Mouse (Mus musculus) bone marrow, adult 2 months (tissue): Measurements from ENCODE around the gene Asphd2.

Source experiments
- CTCF ChIP-seq: fragments of 200-500 bp; IDR thresholded peaks from 2 replicates; pipeline ENCODE4 v1.5.1; 2011; ENCODE audit warnings: low read length, control low read depth; ENCODE audit not compliant: control insufficient read depth, insufficient read depth
- POLR2A ChIP-seq: fragments of 200-500 bp; IDR thresholded peaks from 2 replicates; pipeline ENCODE4 v1.6.1; 2011; ENCODE audit warnings: low read depth, mild to moderate bottlenecking, control low read depth, low read length, borderline replicate concordance; ENCODE audit not compliant: control insufficient read depth

DNA sequence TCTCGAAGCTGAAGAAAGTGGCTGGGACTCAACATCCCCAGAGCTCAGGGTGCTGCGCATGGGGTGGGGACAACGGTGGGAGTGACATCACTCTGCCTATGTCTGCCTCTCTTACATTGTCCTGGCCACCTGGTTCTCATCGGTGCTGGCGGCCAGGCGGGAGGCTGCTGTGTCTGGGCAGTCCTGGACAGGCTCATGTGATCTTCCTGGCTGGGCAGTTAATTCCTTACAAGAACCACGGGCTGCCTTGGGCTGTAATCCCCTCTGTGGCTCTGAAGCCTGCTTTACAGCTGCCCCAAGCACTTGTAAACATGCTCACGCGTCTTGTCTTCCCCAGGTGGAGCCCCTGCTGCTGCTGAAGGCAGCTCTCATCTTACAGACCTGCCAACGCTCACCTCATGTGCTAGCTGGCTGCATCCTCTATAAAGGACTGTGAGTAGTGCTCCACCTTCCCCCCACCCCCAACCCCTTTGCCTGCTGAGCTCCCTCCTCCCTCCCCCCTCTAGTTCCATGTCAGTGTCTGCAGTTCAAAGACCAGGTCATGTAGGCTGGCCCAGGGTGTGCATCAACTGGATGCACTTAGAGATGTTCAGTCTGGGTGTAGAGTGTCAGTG, 30.4 kb downstream of the Asphd2 start:
- TF ChIP-seq CTCF, result no peak
- no peak for TF ChIP-seq POLR2A
